Mouse (Mus musculus) kidney, adult 11 months (tissue): ENCODE measurements at regions not wholly inside any gene's neighbourhood (a gene's known extent, or its start where the extent isn't known, plus 50 kb on each side); places are given as distances from the start of the nearest gene placed in this dataset.

Source experiments
- DNase-seq: peaks from one replicate; pipeline ENCODE4 v3.0.0; 2022

DNA sequence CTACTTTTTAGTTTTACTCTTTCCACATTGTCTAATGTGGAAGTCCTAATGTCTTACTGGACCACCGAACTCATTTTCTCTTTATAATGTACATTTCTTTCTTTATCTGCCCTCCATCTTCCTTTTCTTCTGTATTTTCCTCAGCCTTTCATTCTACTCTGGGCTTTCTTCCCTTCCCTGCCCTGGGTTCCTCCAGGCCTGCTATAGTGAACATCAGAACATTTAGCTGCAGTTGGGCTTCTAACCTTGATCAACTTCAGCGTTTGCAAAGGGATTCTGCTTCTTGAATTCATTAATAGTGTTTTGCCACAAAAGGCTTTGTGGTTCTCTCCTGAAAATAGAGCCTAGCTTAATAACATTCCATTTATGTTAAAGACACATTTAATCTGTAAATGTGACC, 342.5 kb upstream of the Tmem161b start:
- DNase-seq = no peak

DNA sequence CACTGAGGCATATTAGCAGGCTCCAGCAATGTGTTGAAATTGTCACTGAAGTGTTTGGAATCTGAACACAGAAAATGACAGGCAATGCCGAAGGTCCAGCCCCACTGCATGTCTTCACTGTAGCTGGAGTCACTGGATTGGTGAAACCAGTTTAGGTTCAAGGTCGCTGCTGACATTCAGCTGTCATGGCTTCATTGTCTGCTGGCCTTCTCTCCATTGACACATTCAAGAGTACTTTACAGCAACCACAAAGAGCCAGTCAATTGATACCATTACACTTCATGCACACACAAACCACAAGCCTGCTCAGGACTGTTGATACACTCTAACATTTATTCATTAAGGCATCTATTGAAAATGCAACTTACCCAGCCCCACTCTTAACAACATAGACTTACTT, 341.8 kb upstream of the Tmem161b start:
- DNase-seq = no peak

DNA sequence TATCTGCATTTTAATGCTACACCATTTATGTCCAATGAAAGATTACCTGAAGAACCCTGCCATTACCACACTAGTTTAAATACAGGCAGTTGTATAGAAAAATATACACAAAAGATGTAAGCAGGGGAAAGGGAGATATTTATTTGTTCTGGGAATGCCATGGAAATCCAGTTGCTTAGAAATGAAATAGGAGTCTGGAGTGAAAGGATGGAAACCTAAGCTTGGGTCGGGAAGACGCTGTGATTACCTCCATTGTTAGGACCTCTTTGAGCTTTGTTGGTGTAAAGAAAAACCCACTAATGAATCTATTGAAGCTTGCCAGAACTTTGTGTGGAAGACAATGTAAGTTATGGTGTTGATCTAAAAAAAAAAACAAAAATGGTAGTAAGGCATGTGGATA, 341.3 kb upstream of the Tmem161b start:
- DNase-seq = no peak

DNA sequence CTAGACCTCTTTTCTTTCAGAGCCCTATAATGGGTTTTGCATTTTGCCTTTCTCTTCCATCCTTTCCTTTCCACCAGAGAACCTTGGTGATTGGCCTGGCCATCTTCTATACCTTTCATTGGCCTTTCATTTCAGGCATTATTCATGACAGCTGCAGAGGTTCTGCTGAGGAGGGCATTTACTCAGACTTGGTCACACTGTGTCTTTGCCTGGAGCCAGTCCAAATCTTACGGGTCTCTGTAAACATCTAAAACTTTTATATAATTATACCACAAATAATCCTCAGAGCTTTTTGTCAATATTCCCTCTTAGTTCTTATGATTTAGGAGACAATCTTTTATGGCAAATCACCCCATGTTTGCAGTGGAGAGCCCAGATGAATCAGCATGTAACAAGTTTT, 339.3 kb upstream of the Tmem161b start:
- no peak for DNase-seq

DNA sequence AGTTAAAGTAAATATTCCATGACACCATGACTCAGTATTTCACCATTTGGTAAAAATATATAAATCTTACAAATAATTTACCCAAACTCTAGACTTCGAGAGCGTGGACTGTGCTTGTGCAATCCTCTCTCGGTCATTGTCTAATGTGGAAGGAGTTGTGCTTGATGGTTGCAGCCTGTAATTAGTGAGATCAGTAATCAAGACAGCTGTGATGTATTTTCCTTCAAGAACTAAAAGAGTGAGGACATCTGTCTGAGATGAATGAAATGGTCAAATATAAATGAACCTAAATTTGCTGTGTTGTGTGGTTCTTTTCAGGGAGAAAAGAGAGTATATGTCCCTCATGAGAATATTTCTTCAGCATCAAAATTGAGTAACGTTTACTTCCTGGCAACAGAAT, 338.3 kb upstream of the Tmem161b start:
- DNase-seq = no peak

DNA sequence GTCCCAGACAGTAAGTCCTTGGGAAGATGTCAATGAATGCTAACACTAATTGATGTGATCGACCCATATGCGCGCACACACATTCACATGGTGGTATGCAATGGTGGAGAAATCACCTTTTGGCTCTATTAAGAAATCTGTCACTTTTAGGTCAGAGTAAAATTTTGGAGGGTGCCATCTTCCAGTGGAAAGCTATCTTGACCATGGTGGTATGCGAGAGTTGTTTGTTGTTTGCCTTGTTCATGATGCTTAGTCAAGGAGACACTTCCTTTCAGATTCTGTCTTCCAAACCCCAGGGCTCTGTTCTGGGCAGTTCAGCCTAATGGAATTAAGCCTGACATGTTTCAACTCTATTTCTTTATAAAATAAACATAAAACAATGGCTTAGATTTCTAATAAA, 337.9 kb upstream of the Tmem161b start:
- no peak for DNase-seq

DNA sequence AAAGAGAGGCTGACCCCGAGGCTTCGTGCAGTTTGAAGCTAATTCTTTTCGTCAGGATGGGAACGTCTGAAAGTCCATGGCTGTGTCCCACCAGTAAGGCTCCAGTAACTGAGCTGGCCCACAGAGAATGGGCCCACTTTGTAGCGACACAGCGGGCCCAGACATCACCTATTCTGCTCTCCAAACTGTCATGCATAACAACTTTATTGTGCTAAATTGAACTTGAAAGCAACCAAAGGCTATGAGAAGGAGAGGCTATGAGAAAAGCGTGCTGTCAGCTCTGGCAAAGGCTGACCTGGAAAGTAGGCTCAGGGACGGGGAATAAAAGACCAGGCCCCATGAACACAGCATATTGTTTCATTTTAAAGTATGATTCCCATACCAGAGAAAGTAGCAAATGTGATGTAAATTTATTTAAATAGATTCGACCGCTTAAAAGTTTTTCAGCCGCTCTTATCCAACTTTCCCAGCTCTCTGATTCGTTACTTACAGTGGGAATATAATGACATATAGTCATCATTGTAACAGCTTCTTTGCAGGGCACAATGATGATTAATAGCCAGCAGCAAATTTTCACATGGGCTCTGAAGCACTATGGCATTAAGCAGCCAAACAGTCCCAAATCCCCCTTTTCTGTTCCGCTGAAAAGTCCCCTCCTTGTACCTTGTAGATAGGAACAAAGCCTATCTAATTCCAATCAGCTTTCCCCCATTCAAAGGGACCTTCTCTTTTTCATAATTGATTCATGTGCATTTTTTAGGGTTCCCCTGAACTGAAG, 337.1 kb upstream of the Tmem161b start:
- DNase-seq = no peak

DNA sequence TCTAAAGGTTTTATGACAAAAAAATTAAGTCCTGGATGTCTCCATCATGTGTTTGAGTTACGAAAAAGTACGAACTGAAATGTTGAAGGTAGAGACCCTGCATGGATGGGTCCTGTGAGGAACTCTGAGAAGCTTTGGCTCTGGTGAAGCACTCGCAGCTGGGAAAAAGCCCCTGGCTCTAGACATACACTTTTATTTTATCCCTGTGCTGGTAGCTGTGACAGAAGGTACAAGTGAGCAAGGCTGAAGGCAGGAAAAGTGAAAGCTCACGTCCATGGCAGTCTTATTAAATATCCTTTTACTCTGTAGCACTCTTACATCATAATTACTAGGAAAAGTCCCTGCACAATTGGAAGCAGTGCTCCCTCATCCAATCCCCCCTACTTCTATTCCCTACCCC, 336.4 kb upstream of the Tmem161b start:
- no peak for DNase-seq

DNA sequence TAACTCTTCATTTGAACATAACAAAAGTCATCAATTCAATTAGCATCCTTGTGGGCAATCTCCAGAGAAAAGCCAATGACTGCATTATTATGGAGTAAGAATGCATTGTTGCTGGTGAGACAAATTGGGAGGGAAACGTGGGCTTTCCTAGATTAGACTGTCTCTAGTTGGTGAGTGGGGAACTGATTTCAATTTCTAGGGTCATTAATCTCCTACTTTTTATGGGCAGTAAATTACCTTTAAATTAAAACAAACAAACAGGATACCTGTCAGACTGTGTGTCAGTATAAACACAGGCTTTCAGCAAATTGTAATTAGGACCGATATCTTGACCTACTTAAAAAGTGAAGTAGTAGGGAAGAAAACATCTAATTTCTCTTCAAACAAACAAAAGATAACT, 307.4 kb upstream of the Tmem161b start:
- no peak for DNase-seq

DNA sequence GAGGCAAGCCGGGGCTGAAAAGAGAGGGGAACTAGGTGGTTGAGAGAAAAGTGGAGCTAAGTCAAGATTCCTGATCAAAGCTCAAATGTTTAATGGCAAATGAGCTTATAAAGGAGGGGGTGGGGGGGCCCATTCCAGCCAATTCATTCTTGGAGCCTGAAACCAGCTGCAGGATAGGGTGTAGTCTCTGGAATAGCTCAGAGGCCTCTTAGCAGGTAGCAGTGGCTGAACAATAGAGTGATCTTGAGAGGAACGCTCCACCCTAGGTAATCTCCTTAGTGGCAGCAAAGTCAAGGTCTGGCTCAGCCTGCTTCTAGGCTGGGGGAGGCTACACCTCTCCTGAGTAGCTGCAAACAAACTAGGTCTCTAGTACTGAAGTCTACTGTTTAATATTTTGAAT, 289.3 kb upstream of the Tmem161b start:
- DNase-seq = no peak

DNA sequence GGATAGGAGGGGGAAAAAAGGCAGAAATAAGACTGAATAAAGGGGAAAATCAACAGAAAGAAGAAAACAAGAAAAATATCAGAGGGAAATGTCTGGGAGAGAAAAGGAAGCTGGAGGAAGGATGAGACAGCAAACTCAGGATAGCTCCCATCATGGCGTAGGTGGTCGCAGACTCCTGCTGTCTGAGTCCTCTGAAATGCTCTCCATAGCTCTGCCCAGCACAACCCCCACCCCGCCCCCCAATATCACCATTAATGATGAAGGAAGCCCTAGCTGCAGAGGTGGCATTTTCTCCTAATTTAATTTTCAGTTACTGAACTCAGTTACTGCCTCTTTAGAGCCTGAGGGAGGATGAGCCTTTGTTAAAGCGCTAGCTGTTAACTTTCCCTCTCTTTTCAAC, 275.6 kb upstream of the Tmem161b start:
- DNase-seq = no peak

DNA sequence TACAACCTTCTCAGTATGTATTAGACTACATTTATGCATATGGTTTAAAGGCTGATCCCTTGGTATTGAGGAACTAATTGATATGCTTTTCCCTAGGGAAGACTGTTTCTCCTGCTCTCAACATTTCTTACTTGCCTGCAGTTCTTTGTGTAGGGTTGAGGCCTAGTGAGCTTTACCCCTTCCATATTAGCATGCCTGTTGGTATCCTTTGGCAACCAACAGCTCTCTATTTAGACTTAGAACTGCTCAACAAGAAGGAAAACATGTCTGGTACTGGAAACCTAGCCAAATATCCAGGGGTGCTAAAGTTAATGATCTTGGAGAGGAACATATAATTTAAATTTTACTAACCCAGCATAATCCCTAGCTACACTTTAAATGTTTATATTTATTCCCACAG, 270.9 kb upstream of the Tmem161b start:
- DNase-seq = no peak

DNA sequence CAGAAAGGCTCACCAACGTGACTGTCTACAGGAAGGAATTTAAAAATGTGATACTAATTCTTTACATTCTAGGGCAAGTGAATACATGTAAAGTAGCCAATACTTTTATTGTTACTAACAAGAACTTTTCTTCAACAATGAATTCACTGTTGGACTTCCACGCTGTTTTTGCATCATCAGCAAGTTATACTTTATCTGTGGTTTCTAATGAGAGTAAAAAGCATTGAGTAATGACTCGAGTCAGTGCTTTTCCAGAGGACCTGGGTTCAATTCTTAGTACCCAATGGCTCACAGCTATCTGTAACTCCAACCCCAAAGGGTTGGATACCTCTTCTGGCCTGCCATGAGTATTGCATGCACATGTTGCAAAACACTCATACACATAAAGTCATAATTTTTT, 270.3 kb upstream of the Tmem161b start:
- DNase-seq = no peak

DNA sequence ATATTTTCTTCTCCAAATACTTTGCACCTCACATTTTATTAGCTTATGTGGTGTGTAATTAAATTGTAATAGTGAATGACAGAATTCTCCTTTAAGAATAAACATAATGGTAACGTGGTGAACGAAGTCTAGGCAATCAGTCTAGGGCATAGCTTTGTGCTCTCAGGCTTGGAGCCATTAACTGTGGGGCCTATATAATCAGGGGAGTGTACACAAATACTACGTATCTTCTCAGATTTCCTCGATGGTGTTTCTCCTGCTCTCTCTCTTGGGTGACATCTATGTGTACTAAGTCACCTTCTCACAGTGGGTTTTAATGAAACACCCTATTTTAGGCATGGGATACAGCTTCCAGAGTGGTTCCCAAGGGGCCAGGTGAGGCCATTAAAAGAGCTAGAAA, 269.7 kb upstream of the Tmem161b start:
- DNase-seq = no peak

DNA sequence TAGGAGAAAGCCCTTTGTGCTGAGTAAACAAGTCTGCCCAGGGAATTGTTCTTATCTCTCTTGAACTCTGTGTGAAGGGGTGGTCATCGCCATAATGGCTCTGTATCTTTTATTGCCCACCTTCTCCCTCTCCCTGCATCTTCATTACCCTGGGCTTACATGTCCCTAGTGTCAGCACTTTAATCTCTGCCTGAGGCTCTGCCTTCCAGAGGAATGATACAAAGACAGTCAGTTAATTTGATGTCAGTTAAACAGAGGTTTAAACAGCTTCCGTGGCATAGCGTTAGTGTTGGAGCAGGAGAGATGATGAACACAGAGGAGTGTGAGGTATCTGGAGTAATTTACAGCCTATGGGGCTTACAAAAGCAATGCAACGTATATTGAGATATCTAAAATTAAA, 269.2 kb upstream of the Tmem161b start:
- no peak for DNase-seq

DNA sequence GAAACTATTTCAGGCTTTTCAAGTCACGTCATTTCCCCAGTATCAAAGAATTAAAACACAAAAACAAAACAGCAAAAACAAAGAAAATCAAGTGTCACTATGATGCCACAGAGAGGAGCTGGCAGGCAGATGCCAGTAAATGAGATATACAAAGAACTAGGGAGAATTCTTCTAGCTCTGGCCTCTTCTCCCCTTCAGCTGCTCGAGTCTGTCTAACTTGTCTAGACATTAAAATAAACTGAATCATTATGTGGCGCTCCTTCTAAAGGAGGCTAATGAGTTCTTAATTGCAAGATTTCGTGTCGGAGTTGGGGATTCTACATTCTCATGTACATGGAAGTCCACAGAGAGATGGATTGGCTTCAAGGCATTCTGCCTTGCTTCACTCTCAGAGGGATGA, 266.4 kb upstream of the Tmem161b start:
- DNase-seq = no peak

DNA sequence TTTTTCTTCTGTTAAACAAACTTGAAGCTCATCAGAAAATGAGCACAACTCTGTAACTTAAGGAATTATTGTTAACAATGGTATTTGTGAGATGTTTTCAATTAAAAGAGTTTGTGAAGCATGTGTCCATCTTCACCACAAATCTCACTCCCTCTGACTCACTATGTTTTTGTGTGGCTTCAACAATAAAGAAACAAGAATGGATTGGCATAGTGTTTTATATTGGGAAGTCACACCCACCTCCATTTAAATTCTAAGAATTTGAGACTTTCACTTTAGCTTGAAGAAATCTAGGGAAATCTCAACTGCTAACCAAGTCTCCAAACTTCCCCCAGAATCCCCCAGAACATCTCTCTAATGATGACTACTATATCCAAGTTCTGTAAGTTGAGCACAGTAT, 243.6 kb upstream of the Tmem161b start:
- DNase-seq = no peak

DNA sequence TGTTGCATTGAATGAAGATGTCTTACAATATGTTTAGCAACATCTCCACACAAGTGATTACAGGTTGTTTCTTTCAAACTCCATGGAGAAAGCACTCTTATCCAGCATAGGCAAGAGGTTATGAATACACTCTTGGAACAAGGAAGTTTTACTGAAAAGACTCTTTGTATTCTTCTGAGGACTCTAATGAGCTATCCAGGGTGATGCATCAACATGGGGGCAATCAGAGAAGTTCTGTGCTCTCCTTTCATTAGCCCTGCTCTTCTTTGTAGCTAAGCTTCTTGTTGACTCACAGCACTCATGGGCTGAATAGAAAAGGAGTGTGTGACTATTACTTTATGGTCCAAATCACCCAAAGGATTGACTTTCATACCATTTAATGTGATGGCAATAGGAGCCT, 242.6 kb upstream of the Tmem161b start:
- DNase-seq = no peak

DNA sequence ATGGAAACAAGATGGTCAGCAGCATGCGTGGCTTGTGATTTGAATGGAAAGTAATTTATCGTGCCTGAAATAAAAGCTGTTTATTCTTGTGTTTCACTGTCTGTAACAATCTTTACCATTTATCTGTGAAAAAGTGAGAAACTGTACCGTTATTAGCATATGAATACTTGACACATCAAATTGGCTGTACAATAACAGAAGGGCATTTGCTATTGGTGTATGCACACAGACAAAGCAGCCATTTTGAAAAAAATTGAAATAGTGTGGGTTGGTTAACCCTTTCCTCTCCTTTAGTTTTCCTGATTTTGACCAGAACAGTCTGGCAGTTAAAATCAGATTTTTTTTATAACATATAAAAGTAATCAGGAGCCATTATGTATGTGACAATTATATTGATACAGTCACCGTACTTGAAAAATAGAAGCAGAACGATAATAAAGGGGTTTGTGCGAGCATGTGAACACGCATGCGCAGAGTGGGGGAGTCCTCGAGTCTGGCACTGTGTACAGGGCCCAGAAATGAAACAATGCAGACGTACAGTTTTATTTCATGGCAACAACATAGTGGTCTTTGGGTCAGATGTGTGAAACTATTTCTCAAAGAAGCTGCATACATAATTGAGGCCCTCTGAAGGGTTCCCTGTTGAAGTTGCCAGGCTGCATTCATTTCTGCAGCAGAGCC, 237.3 kb upstream of the Tmem161b start:
- DNase-seq = no peak

DNA sequence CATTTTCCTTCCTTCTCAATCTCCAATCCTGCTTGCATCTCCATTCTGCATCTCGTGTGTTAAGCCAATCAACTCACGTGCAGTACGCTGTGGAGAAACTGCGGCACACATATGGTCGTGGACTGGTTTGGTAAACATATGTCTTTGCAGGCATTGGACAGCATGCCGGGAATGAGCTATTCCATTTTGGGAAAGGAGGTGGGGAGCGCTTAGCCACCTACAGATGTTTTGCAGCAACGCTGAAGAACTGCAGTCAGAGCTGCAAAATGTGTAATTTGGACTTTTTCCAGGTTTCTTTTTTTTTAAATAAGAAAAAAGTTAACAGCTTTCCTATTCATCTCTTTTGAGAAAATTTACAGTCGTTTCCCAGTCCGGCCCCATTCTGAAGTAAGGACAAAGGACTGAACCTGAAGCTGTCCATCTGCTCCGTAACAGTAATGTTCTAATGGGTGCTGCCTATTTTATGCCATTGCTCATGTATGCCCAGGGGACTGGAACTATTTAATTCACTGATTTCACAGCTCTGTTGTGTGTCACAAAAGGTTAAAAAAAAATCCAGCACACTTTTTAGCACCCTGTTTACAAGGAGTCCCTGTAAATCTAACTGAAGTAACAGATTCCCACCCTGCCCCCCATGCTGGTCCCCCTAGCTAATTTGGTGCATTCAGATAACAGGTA, 234.2 kb upstream of the Tmem161b start:
- DNase-seq = no peak

DNA sequence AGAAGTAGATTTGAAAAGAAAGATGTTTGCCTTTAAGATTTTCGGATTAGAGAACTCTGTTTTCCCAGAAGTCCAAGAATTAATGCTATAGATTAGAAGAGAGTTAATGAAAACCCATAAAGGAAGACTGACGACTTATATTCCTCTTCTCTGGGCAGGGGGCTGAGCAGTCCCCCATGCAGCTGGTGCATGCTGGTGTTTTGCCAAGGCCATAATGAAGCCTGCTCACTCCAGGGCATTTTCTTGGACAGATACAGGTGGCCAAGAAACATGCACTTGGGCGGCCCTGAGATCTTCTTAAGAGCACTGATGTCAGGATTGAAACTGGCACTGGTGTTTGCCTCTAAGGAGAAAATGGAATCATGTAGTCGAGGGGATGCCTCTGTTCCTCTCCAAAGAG, 233.6 kb upstream of the Tmem161b start:
- no peak for DNase-seq

DNA sequence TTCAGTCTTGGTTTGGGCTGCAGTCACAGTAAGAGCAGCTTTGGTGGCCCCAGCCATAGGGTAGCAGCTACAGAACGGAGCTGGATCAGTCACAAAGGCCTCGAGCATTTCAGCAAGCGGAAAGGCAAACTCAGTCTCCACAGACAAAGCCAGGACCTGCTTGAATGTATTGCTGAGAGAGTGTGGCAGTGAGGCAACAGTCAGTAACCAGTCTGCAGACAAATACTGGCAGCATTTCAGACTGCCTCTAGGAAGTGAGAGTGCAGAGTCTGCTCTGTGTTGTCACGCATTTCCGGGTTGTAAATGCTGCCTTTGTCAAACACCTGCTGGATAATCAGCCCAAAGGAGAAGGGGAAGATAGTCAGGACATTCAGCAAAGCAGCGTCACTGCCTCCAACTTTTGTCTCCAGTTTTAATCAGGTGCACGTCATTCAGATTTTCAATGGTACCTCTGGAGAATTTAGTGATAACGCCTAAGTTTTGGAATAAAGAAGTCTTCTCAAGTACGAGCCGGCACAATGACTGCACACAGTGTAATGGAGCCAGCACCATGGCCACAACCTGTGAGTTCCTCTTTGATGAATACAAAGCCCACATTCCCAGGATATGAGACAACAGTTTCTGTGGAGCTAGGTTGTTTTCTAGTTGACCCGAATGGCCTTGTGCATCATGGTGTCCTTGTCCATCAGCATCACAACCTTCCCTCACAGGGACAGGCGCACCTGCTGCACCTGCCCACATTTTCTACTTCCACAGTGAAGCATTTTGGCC, 224.3 kb upstream of the Tmem161b start:
- no peak for DNase-seq

DNA sequence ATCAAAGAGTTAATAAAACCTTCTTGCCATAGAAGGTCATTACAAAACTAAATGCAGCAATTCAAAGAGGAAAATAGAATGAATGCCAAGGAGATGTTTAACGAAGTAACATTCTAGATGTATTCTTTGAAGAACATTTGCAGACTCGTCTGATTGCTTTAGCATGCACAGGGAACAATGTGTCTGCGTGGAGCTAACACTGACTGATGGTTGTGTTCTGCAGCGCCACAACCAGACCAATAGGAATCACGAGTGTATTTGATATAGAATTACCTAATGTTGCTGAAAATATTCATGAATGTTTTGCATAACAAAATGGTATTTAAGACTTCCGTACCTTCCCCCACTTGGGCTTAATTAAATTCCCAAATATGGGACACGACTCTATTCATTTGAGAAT, 200.3 kb upstream of the Tmem161b start:
- no peak for DNase-seq

DNA sequence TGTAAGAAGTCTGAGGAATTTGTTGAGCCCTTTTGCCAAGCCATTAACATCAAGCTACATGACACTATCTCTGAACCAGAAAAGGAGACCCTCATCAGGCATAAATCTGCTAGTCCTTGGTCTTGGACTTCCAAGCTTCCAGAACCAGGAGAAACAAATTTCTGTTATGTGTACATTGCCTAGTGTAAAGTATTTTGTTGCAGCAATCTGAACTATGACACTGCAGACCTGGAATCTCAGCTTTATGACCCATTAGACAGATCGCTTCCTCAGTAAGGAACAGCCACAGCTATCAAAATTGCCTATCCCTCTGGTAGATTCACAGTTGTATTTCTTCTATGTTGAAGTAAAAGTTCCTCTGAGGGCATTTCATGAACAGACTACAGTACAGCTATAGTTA, 199.1 kb upstream of the Tmem161b start:
- no peak for DNase-seq
